Mouse (Mus musculus): ENCODE data around the gene 6330403K07Rik. TPM values are rescaled to one million over a fixed set of nuclear protein-coding genes. Genes with fewer than 3 reads are reported as not detected.

The 6330403K07Rik gene
- polyA plus RNA-seq, 1 experiment from 2014 or later = 685 TPM

- Histone ChIP-seq H3K36me3 (ENCODE audit: control insufficient read depth, insufficient read depth, low read length) (peaks cover 16% of the 10 kb centered on the region), H3K4me3 (ENCODE audit: low read length) (peak within 1 kb of the TSS; percentile 99), H3K9me3 (ENCODE audit: control insufficient read depth, low read length) (no peaks in the 10 kb centered on the region), H3K27me3 (replicated peaks; ENCODE audit: control insufficient read depth, insufficient read depth, low read length) (no peaks in the 10 kb centered on the region), H3K9ac (ENCODE audit: low read depth, low read length) (peak within 1 kb of the TSS; percentile 83), H3K4me1 (ENCODE audit: control insufficient read depth, insufficient read depth, low read depth, low read length) (peaks cover 13% of the 10 kb centered on the region), H3K4me2 (ENCODE audit: low read length) (peak within 1 kb of the TSS; percentile 98), H3K27ac (ENCODE audit: low read depth, low read length) (peak within 1 kb of the TSS; percentile 84)
- peak; percentile 99 for ATAC-seq
- 0% methylated on average over 34 of the region's 35 CpGs for WGBS
Observed at GRCm38 (mm10) chr11:71004316-71004773, 29.0 kb downstream of the 6330403K07Rik start, which contains the start of gene Dhx33. Dhx33 (minus strand) TSS chr11:71004437.

GRCm38 (mm10) chr11:71003611-71004315 lies 29.6 kb downstream of the 6330403K07Rik start:
- peak; percentile 83 for ATAC-seq
- peaks cover 17% of the 10 kb centered on the region for H3K36me3 ChIP-seq (ENCODE audit: control insufficient read depth, insufficient read depth, low read length)
- under 1% methylated on average over 46 of the region's 49 CpGs for WGBS
- H3K27ac ChIP-seq (ENCODE audit: low read depth, low read length) = peak overlapping the region; percentile 84
- peak overlapping the region; percentile 98 for H3K4me2 ChIP-seq (ENCODE audit: low read length)
- peak overlapping the region; percentile 99 for H3K4me3 ChIP-seq (ENCODE audit: low read length)
- H3K4me1 ChIP-seq (ENCODE audit: control insufficient read depth, insufficient read depth, low read depth, low read length) = peaks cover 13% of the 10 kb centered on the region
- no peaks in the 10 kb centered on the region for H3K9me3 ChIP-seq (ENCODE audit: control insufficient read depth, low read length)
- no peaks in the 10 kb centered on the region for H3K27me3 ChIP-seq (replicated peaks; ENCODE audit: control insufficient read depth, insufficient read depth, low read length)
- peak overlapping the region; percentile 83 for H3K9ac ChIP-seq (ENCODE audit: low read depth, low read length)

- peaks cover 22% of the 10 kb centered on the region for H3K36me3 ChIP-seq (ENCODE audit: control insufficient read depth, insufficient read depth, low read length)
- no peak overlapping the region for H3K27ac ChIP-seq (ENCODE audit: low read depth, low read length)
- H3K4me2 ChIP-seq (ENCODE audit: low read length) = no peak overlapping the region
- 92% methylated on average over 4 of the region's 4 CpGs for WGBS
- H3K9me3 ChIP-seq (ENCODE audit: control insufficient read depth, low read length) = no peaks in the 10 kb centered on the region
- H3K4me1 ChIP-seq (ENCODE audit: control insufficient read depth, insufficient read depth, low read depth, low read length) = peaks cover 13% of the 10 kb centered on the region
- no peak overlapping the region for H3K9ac ChIP-seq (ENCODE audit: low read depth, low read length)
- H3K4me3 ChIP-seq (ENCODE audit: low read length) = no peak overlapping the region
- H3K27me3 ChIP-seq (replicated peaks; ENCODE audit: control insufficient read depth, insufficient read depth, low read length) = no peaks in the 10 kb centered on the region
- ATAC-seq = no peak
Observed at GRCm38 (mm10) chr11:71001167-71001566, 32.1 kb downstream of the 6330403K07Rik start.

GRCm38 (mm10) chr11:70982557-70983228 lies 50.6 kb downstream of the 6330403K07Rik start, which contains the start of gene C1qbp:
C1qbp (minus strand) TSS chr11:70983026.
- peak within 1 kb of the TSS; percentile 78 for H3K4me3 ChIP-seq (ENCODE audit: low read length)
- H3K4me1 ChIP-seq (ENCODE audit: control insufficient read depth, insufficient read depth, low read depth, low read length) = peaks cover 14% of the 10 kb centered on the region
- peak within 1 kb of the TSS; percentile 73 for H3K27ac ChIP-seq (ENCODE audit: low read depth, low read length)
- peak within 1 kb of the TSS; percentile 88 for H3K9ac ChIP-seq (ENCODE audit: low read depth, low read length)
- H3K9me3 ChIP-seq (ENCODE audit: control insufficient read depth, low read length) = no peaks in the 10 kb centered on the region
- peak; percentile 96 for ATAC-seq
- no peaks in the 10 kb centered on the region for H3K27me3 ChIP-seq (replicated peaks; ENCODE audit: control insufficient read depth, insufficient read depth, low read length)
- H3K36me3 ChIP-seq (ENCODE audit: control insufficient read depth, insufficient read depth, low read length) = peaks cover 27% of the 10 kb centered on the region
- under 1% methylated on average over 60 of the region's 64 CpGs for WGBS
- H3K4me2 ChIP-seq (ENCODE audit: low read length) = peak within 1 kb of the TSS; percentile 80

- H3K9me3 ChIP-seq (ENCODE audit: control insufficient read depth, low read length) = no peaks in the 10 kb centered on the region
- H3K4me2 ChIP-seq (ENCODE audit: low read length) = peak overlapping the region; percentile 80
- WGBS = 10% methylated on average over 12 of the region's 12 CpGs
- peaks cover 29% of the 10 kb centered on the region for H3K36me3 ChIP-seq (ENCODE audit: control insufficient read depth, insufficient read depth, low read length)
- H3K27ac ChIP-seq (ENCODE audit: low read depth, low read length) = no peak overlapping the region
- peak overlapping the region; percentile 78 for H3K4me3 ChIP-seq (ENCODE audit: low read length)
- peak overlapping the region; percentile 88 for H3K9ac ChIP-seq (ENCODE audit: low read depth, low read length)
- H3K27me3 ChIP-seq (replicated peaks; ENCODE audit: control insufficient read depth, insufficient read depth, low read length) = no peaks in the 10 kb centered on the region
- no peak for ATAC-seq
- peaks cover 14% of the 10 kb centered on the region for H3K4me1 ChIP-seq (ENCODE audit: control insufficient read depth, insufficient read depth, low read depth, low read length)
Observed at GRCm38 (mm10) chr11:70982030-70982429, 51.3 kb downstream of the 6330403K07Rik start.

Other genes starting within 250 kb of the 6330403K07Rik start
- 0.19 TPM in 1 of 2 replicates, not detected in the other for gene Scimp, start 220.9 kb downstream of the 6330403K07Rik start, polyA plus RNA-seq (2015; fragmentation: Nextera tagmentation; extraction: Ambion mirVana)
- gene Rabep1, start 188.7 kb downstream of the 6330403K07Rik start, polyA plus RNA-seq (2015; fragmentation: Nextera tagmentation; extraction: Ambion mirVana) = 77.1 and 88.1 TPM in 2 replicates
- 108 and 116 TPM in 2 replicates for gene Nup88, start 63.5 kb downstream of the 6330403K07Rik start, polyA plus RNA-seq (2015; fragmentation: Nextera tagmentation; extraction: Ambion mirVana)
- gene Rpain, start 63.3 kb downstream of the 6330403K07Rik start, polyA plus RNA-seq (2015; fragmentation: Nextera tagmentation; extraction: Ambion mirVana) = 69.6 and 69.8 TPM in 2 replicates
- gene C1qbp, start 50.5 kb downstream of the 6330403K07Rik start, polyA plus RNA-seq (2015; fragmentation: Nextera tagmentation; extraction: Ambion mirVana) = 179 and 184 TPM in 2 replicates
- 12.4 and 14.7 TPM in 2 replicates for gene Dhx33, start 29.1 kb downstream of the 6330403K07Rik start, polyA plus RNA-seq (2015; fragmentation: Nextera tagmentation; extraction: Ambion mirVana)
- 32.3 and 33.4 TPM in 2 replicates for gene Mis12, start 13.9 kb downstream of the 6330403K07Rik start, polyA plus RNA-seq (2015; fragmentation: Nextera tagmentation; extraction: Ambion mirVana)
- 30.9 and 32.9 TPM in 2 replicates for gene Derl2, start 13.7 kb downstream of the 6330403K07Rik start, polyA plus RNA-seq (2015; fragmentation: Nextera tagmentation; extraction: Ambion mirVana)
- gene Nlrp1a, start 111.2 kb upstream of the 6330403K07Rik start, polyA plus RNA-seq (2015; fragmentation: Nextera tagmentation; extraction: Ambion mirVana) = 0.04 TPM in 1 of 2 replicates, not detected in the other
- gene Nlrp1b, start 197.2 kb upstream of the 6330403K07Rik start, polyA plus RNA-seq (2015; fragmentation: Nextera tagmentation; extraction: Ambion mirVana) = not detected in 2 replicates

Data from hindbrain, embryonic 16.5 days (tissue).